Mouse (Mus musculus): ENCODE measurements around the gene Tom1l2. TPM values are rescaled to one million over a fixed set of nuclear protein-coding genes. Genes with fewer than 3 reads are reported as not detected.

Gene Tom1l2
- polyA plus RNA-seq, 1 experiment, result 187 TPM

GRCm38 (mm10) chr11:60351925-60352371 is 757 bp downstream of the Tom1l2 start:
- peak; percentile 40 to 66 for DNase-seq (ENCODE audit: extremely low spot score in 1 of 2, low spot score in 1 of 2)

GRCm38 (mm10) chr11:60351388-60351787 is 1.3 kb downstream of the Tom1l2 start:
- no peak for DNase-seq (ENCODE audit: extremely low spot score in 1 of 2, low spot score in 1 of 2)

- DNase-seq (ENCODE audit: extremely low spot score in 1 of 2, low spot score in 1 of 2), result peak in 1 of 2 experiments; percentile 45
These were observed 6.2 kb downstream of the Tom1l2 start for GRCm38 (mm10) chr11:60346537-60346936.

GRCm38 (mm10) chr11:60345868-60346267 is 6.8 kb downstream of the Tom1l2 start:
- DNase-seq (ENCODE audit: extremely low spot score in 1 of 2, low spot score in 1 of 2), result no peak

- no peak for DNase-seq (ENCODE audit: extremely low spot score in 1 of 2, low spot score in 1 of 2)
These were observed 13.3 kb downstream of the Tom1l2 start for GRCm38 (mm10) chr11:60339361-60339760.

GRCm38 (mm10) chr11:60338291-60338690 is 14.4 kb downstream of the Tom1l2 start:
- DNase-seq (ENCODE audit: extremely low spot score in 1 of 2, low spot score in 1 of 2), result peak in 1 of 2 experiments; percentile 55

GRCm38 (mm10) chr11:60335771-60336170 is 16.9 kb downstream of the Tom1l2 start:
- no peak for DNase-seq (ENCODE audit: extremely low spot score in 1 of 2, low spot score in 1 of 2)

- no peak for DNase-seq (ENCODE audit: extremely low spot score in 1 of 2, low spot score in 1 of 2)
These were observed 18.6 kb downstream of the Tom1l2 start for GRCm38 (mm10) chr11:60334124-60334523.

GRCm38 (mm10) chr11:60333461-60333860 is 19.2 kb downstream of the Tom1l2 start:
- DNase-seq (ENCODE audit: extremely low spot score in 1 of 2, low spot score in 1 of 2), result no peak

- DNase-seq (ENCODE audit: extremely low spot score in 1 of 2, low spot score in 1 of 2), result no peak
These were observed 22.2 kb downstream of the Tom1l2 start for GRCm38 (mm10) chr11:60330551-60330950.

GRCm38 (mm10) chr11:60323731-60324130 is 29.0 kb downstream of the Tom1l2 start:
- no peak for DNase-seq (ENCODE audit: extremely low spot score in 1 of 2, low spot score in 1 of 2)

GRCm38 (mm10) chr11:60321438-60321837 is 31.3 kb downstream of the Tom1l2 start:
- no peak for DNase-seq (ENCODE audit: extremely low spot score in 1 of 2, low spot score in 1 of 2)

GRCm38 (mm10) chr11:60320426-60321037 is 32.2 kb downstream of the Tom1l2 start:
- DNase-seq (ENCODE audit: extremely low spot score in 1 of 2, low spot score in 1 of 2), result no peak

GRCm38 (mm10) chr11:60319257-60320066 is 33.2 kb downstream of the Tom1l2 start:
- no peak for DNase-seq (ENCODE audit: extremely low spot score in 1 of 2, low spot score in 1 of 2)

GRCm38 (mm10) chr11:60318716-60319115 is 34.0 kb downstream of the Tom1l2 start:
- peak in 1 of 2 experiments; percentile 69 for DNase-seq (ENCODE audit: extremely low spot score in 1 of 2, low spot score in 1 of 2)

- DNase-seq (ENCODE audit: extremely low spot score in 1 of 2, low spot score in 1 of 2), result no peak
These were observed 35.2 kb downstream of the Tom1l2 start for GRCm38 (mm10) chr11:60317376-60318102.

- no peak for DNase-seq (ENCODE audit: extremely low spot score in 1 of 2, low spot score in 1 of 2)
These were observed 35.8 kb downstream of the Tom1l2 start for GRCm38 (mm10) chr11:60316883-60317282.

GRCm38 (mm10) chr11:60316250-60316649 is 36.5 kb downstream of the Tom1l2 start:
- no peak for DNase-seq (ENCODE audit: extremely low spot score in 1 of 2, low spot score in 1 of 2)

GRCm38 (mm10) chr11:60311025-60311854 is 41.5 kb downstream of the Tom1l2 start:
- DNase-seq (ENCODE audit: extremely low spot score in 1 of 2, low spot score in 1 of 2), result peak; percentile 80 to 86

GRCm38 (mm10) chr11:60309875-60310274 is 42.8 kb downstream of the Tom1l2 start:
- no peak for DNase-seq (ENCODE audit: extremely low spot score in 1 of 2, low spot score in 1 of 2)

All from frontal cortex, adult 2 months (tissue).